Mouse (Mus musculus) activated CD4-positive, CD25-positive, alpha-beta regulatory T cell (primary cell): ENCODE results near the gene Dedd. TPM values are rescaled to one million over a fixed set of nuclear protein-coding genes. Genes with fewer than 3 reads are reported as not detected.

Experiments used
- polyA plus RNA-seq, 2 experiments: library from polyadenylated mRNA; unstranded; fragments of 100-300 nt; shearing (Covaris generic); gene quantifications; one replicate each; pipeline ENCODE4 v1.2.1; 2017

Gene Dedd
- 10 to 100 TPM; 40.2 to 44.0 TPM for polyA plus RNA-seq

DNA sequence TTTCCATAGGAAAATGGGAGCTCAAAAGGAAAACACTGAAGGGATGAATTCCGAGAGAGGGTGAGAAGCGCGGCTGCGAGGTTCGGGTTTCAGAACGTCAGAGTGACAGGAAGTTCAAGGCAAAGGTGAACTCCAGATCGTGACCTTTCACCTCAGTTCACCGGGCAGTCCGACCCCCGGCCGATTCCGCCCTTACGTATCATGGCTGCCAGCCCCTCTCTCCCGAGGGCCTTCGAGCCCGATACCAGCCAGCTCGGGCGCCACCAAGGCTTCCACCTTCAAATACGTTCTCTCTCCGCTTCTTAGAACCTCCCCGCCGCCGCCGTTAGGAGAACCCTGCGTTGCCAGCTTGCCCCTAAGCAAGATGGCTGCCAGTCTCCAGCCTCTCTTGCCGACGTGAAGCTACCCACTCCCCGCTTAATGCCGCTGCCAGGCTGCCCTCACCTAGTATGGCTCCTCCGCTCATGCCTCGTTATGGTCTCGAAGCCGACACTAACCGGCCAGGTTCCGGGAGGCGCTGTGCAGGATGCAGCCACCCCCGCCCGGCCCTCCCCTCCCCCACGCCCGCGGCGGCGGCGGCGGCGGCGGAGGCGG is at the start of gene Dedd:
Gene Dedd (plus strand): TSS at position 307 of the 594 bp plus-strand sequence.

DNA sequence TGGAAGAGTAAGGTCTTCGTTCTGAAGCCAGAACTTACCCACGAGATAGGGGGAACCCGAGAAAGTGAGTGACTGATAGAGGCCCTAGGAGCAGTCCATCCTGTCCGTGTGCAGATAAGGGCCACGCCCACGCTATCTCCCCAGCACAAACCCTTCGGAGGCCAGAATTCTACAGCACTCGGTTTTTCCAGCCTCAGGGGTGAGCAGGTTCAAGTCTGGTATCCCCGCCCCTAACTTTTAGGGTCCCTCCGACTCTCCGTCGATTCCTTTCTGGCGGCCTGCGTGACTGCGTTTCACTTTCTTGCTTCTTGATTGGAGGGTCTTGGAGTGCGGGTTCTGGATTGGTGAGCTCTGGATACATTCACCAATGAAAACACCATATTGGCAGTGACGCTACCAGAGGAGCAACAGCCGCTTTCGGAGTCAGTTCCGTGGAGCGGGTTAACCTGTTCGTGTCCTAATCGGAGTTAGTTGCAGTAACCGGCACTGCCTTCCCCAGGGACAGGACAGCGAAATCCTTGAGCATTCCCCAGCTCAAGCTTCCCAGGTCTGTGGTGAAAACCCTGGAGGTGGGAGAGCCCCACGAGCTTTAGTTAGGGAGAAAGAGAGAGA is 47.9 kb upstream of the Dedd start, which contains the start of gene Ppox:
Gene Ppox (minus strand): TSS at position 271 of the 612 bp plus-strand sequence.

DNA sequence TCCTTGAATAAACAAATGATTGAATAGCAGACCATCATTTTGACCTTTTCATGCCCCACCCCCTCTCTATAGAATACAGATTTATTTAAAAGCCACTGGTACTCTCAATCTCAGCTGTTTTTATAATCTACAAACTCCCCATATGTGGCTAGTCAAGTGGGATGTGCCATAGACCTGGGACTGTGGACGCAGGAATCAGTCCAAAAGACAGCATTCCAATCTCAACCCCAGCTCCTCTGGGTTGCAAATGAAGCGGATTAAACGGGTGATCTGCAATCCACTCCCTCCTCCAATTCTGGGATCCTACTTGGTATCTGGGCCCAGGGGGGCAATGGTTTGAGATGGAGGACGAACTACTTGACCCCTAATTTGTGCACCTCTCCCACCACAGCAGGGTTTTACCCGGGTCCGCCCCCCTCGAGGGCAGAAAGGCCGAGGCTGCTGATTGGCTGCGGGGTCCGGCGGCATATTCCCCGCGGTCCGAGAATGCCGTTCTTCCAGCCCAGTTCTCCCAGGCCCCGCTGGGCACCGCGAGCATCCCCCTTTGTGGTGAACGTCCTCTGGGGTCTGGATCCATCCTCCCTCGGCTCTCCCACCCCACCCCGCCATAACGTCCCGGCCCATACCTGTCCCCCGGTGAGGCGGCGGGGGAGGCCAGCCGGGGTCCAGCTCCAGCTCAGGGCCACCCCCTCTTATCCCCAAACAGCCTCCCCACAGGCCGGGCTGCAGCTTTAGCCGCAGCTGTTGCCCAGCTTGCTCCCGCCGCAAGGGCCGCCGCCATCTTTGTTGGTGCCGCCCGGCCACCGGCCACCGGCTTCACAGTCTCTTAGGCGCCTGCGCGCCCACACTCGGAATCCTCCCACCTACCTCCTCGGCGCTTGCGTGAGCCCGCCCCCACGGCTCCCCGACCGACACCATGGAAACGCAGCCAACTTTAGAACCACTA is 41.5 kb upstream of the Dedd start, which contains the start of gene Usp21:
Gene Usp21 (minus strand): TSS at position 856 of the 946 bp plus-strand sequence.

DNA sequence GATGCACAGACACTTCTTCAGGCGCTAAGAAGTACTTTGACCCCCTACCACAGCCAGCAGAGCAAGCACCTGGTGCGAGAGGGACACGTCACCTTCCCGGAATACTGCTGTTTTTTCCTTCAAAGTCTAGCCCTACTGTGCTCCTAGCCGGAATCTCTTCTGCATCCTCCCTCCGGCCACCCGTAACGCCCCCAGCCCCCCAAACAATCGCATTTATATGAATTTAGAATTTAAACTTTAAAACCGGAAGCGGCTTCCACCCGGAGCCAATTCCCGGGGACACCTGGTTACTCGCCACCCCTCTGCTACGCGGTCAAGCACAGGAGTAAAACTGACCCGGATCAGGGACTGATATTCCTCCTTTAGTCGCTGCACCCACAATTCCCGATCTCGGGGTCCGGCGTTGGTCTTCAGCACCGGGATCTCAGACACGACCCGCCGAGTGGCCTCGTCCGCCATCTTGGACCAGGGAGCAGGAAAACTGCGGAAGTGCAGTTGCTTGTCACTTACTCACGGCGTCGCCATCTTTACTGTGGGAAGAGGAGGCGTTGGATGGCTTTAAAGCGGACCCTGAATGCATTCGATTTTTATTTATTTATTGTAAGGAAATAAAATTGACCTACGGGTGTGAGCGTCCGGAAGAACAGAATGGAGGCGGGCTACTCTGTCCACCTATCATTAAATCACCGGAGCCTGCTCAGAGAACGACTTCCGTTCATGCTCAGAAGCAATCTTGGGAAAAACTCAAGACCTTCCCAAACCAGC is 34.5 kb upstream of the Dedd start, which contains the start of gene Ufc1:
Gene Ufc1 (minus strand): TSS at position 727 of the 765 bp plus-strand sequence.

DNA sequence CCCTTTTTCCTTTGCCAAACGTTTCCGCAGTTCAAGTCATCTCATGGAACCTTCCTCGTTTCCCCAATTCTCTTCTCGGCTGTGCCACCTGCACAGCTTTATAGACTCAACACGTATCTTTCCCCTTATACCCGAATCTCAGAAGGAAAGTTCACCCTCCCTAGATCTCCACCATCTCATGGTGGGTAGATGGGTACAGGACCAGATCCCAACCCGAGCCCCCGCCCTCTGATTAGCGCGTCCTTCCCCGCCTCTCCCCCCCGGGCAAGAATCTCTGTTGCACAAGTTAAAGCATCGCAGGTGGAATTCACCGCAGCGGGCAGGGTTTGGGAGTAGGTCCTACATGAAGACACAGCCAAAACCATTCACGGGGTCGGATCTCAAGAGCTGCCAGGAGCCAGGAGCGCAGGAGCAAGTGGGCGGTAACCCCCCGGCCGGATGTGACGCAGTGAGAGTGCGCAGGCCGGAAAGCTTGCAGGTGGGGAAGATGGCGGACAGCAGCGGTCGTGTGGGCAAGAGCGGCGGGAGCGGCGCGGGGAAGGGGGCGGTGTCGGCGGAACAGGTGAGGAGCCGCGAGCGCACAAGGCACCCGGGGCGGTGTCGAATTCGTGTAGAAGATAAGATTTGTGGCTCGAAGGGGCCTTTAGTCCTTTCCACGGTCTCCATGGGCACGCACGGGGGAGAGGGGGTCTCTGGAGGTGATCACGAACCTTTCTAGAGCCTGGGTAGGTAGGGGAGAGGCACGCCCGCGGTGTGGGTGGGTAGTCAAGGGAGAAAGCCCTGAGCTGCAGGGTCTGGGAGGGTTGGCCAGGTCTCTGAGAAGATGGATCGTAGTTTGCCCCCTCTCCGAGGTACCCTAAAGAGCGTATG is 16.5 kb downstream of the Dedd start, which contains the start of the genes Nit1 and Pfdn2:
Gene Nit1 (minus strand): TSS at position 422 of the 870 bp plus-strand sequence.
Gene Pfdn2 (plus strand): TSS at position 446 of the 870 bp plus-strand sequence.

DNA sequence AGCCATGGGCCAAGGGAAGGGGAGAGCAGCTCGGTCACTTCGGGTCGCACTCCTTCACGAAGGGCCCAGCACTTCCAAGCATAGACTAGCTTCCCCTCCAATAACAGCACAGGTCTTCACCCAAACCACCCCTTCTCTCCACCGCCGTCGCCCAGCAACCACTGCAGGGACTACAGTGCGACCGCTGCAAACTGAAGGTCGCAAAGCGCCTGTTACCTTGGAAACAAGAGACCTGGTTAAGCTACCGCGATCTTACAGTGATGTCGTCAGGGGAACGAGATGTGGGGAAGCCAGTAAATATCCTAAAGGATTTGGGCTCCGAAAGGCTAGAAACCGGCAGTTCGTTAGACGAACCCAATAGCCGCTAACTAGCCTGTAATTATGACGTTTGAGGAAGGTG is 31.7 kb downstream of the Dedd start, which contains the start of gene Klhdc9:
Gene Klhdc9 (minus strand): TSS at position 143 of the 400 bp plus-strand sequence.

DNA sequence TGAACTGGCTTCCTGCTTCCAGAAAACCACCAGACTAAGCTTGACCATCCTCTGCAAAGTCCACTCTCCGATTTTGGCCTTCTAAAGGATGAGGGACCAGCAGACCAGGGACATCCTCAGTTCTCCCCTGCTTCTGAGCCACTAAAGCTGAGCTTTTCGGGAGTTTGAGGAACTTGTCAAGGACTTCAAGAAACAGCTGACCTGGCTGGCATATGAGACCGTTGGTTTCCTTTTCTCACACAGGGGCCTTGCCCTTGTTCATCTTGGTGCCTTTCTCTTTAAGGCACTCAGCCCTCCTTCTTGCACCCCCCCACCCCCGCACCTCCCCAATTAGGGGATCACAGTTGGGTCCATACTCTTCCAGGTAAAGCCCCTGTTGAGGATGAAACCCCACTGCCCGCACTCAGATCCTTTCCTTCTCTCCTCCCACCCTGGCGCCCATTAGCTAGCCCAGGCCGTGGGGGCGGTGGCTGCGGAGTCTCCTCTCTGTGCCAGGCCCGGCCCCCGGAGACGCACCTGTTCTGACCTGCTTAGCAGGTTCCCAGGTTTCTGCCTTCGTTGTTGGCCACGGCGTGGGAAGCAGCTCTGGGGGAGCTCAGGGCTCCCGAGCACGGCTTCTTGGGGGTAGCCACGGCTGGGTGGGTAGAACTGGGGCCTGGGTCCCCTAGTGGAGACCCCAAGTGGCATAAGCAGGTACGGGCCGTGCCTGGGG is 41.1 kb downstream of the Dedd start, which contains the start of gene Nectin4:
Gene Nectin4 (plus strand): TSS at position 255 of the 712 bp plus-strand sequence.

DNA sequence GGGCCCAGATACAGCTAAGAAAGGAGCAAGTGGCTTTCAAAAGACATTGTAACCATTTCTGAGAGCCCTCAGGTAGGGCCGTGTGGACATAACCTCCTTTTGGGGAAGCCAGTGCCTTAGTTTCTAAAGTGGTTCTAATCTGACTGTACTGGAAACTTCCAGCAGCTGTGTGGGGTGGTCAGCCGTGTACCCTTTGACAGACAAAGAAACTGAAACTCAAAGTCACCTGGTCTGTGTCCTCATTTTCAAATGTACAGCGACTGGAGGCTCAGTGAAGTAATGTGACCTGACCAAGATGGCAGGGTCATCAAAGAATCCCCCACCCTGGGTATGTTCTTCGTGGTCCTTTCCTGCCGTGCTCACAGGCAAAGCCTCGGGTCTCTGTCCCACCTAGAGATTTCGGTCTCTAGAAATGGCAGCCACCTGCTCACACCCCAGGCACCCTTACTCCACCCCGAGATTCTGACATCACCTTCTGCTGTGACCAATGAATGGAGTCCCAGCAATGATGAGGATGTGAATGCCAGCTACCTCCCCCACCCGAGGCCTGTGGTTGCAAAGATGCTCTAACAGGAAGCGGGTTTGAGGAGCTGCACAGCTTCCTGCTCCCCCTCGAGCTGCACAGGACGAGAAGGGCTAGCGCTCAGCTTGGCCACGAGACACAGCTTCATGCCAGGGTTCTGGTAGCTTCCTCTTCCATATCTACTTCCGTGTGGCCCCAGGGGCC is 59.6 kb downstream of the Dedd start, which contains the start of gene Arhgap30:
Gene Arhgap30 (plus strand): TSS at position 579 of the 727 bp plus-strand sequence.

Other genes starting within 250 kb of the Dedd start
- gene Cfap126, start 215.2 kb upstream of the Dedd start, polyA plus RNA-seq, result under 1 TPM; 0.44 to 0.68 TPM
- gene Sdhc, start 178.5 kb upstream of the Dedd start, polyA plus RNA-seq, result 100 to 1,000 TPM; 158 to 161 TPM
- gene Mpz, start 178.4 kb upstream of the Dedd start, polyA plus RNA-seq, result under 1 TPM in 1 of 2 experiments, not detected in 1; 0.14 TPM
- gene Pcp4l1, start 132.9 kb upstream of the Dedd start, polyA plus RNA-seq, result not detected
- under 1 TPM; 0.27 to 0.52 TPM for gene Nr1i3, start 115.2 kb upstream of the Dedd start, polyA plus RNA-seq
- 10 to 100 TPM; 23.6 to 25.1 TPM for gene Tomm40l, start 106.6 kb upstream of the Dedd start, polyA plus RNA-seq
- gene Apoa2, start 104.1 kb upstream of the Dedd start, polyA plus RNA-seq, result under 1 TPM in 1 of 2 experiments, not detected in 1; 0.62 TPM
- gene Fcer1g, start 94.8 kb upstream of the Dedd start, polyA plus RNA-seq, result 10 to 100 TPM in 1 of 2 experiments, 1 to 10 TPM in 1; 5.3 to 42.6 TPM
- under 1 TPM in 1 of 2 experiments, not detected in 1; 0.38 TPM for gene Adamts4, start 78.7 kb upstream of the Dedd start, polyA plus RNA-seq
- gene Ndufs2, start 77.8 kb upstream of the Dedd start, polyA plus RNA-seq, result 100 to 1,000 TPM; 200 to 203 TPM
- gene B4galt3, start 58.8 kb upstream of the Dedd start, polyA plus RNA-seq, result 10 to 100 TPM; 22.5 to 36.5 TPM
- gene Ppox, start 48.0 kb upstream of the Dedd start, polyA plus RNA-seq, result 10 to 100 TPM; 45.2 to 55.2 TPM
- 10 to 100 TPM; 40.8 to 46.2 TPM for gene Usp21, start 41.2 kb upstream of the Dedd start, polyA plus RNA-seq
- 10 to 100 TPM; 76.4 to 80.7 TPM for gene Ufc1, start 34.1 kb upstream of the Dedd start, polyA plus RNA-seq
- 10 to 100 TPM; 36.3 to 41.8 TPM for gene Nit1, start 16.5 kb downstream of the Dedd start, polyA plus RNA-seq
- 10 to 100 TPM; 65.0 to 93.5 TPM for gene Pfdn2, start 16.5 kb downstream of the Dedd start, polyA plus RNA-seq
- gene Klhdc9, start 31.7 kb downstream of the Dedd start, polyA plus RNA-seq, result under 1 TPM in 1 of 2 experiments, not detected in 1; 0.58 TPM
- gene Nectin4, start 41.0 kb downstream of the Dedd start, polyA plus RNA-seq, result under 1 TPM; 0.08 to 0.23 TPM
- gene Arhgap30, start 59.8 kb downstream of the Dedd start, polyA plus RNA-seq, result 100 to 1,000 TPM; 122 to 173 TPM
- 10 to 100 TPM; 63.4 to 64.5 TPM for gene Usf1, start 82.2 kb downstream of the Dedd start, polyA plus RNA-seq
- 1 to 10 TPM; 2.0 to 4.2 TPM for gene Tstd1, start 89.7 kb downstream of the Dedd start, polyA plus RNA-seq
- gene F11r, start 108.4 kb downstream of the Dedd start, polyA plus RNA-seq, result under 1 TPM; 0.24 to 0.96 TPM
- 10 to 100 TPM; 10.7 to 12.7 TPM for gene Alyref2, start 174.3 kb downstream of the Dedd start, polyA plus RNA-seq
- gene Itln1, start 206.1 kb downstream of the Dedd start, polyA plus RNA-seq, result not detected
- gene Cd244a, start 230.0 kb downstream of the Dedd start, polyA plus RNA-seq, result under 1 TPM; 0.66 to 0.70 TPM